Mouse (Mus musculus) hindbrain, embryonic 11.5 days (tissue): ENCODE data around the gene Camk1d. TPM values are rescaled to one million over a fixed set of nuclear protein-coding genes. Genes with fewer than 3 reads are reported as not detected.
"Not testable (repeated sequence)": the region's sequence is repeated elsewhere in the genome, so short reads cannot be mapped to it uniquely, and the experiment has no call there.

Experiments
- ATAC-seq: fragments of 200-750 bp; cut with Nextera tagmentation; 2 replicates; pipeline ENCODE4 v1.8.0; 2017; ENCODE audit warnings: mild to moderate bottlenecking, moderate TSS enrichment, moderate library complexity; ENCODE audit not compliant: low FRiP score
- DNase-seq: peaks from one replicate; pipeline ENCODE4 v3.0.0-alpha.2; 2015; ENCODE audit warnings: low spot score
- H3K27ac ChIP-seq: fragments of 300-500 bp; sonication (generic); 2 replicates; pipeline ENCODE4 v1.5.1; 2014; ENCODE audit warnings: mild to moderate bottlenecking, low read depth, low read length
- H3K27me3 ChIP-seq: fragments of 300-500 bp; sonication (generic); 2 replicates; pipeline ENCODE4 v1.6.1; 2014; ENCODE audit warnings: mild to moderate bottlenecking, low read length, moderate library complexity, mixed read lengths; ENCODE audit not compliant: control insufficient read depth, insufficient read depth
- H3K36me3 ChIP-seq: fragments of 300-500 bp; sonication (generic); 2 replicates; pipeline ENCODE4 v1.6.1; 2014; ENCODE audit warnings: mild to moderate bottlenecking, low read length, moderate library complexity, mixed read lengths; ENCODE audit not compliant: control insufficient read depth, insufficient read depth
- H3K4me1 ChIP-seq: fragments of 300-500 bp; sonication (generic); replicated peaks from 2 replicates; pipeline ENCODE4 v1.6.1; 2014; ENCODE audit warnings: low read length, mixed read lengths; ENCODE audit not compliant: control insufficient read depth, insufficient read depth
- H3K4me2 ChIP-seq: fragments of 300-500 bp; sonication (generic); replicated peaks from 2 replicates; pipeline ENCODE4 v1.6.1; 2014; ENCODE audit warnings: mild to moderate bottlenecking, low read depth, low read length
- H3K4me3 ChIP-seq: fragments of 300-500 bp; sonication (generic); 2 replicates; pipeline ENCODE4 v1.5.1; 2014; ENCODE audit warnings: low read depth, low read length
- H3K9ac ChIP-seq: fragments of 300-500 bp; sonication (generic); 2 replicates; pipeline ENCODE4 v1.6.1; 2014; ENCODE audit warnings: low read depth, low read length
- H3K9me3 ChIP-seq: fragments of 300-500 bp; sonication (generic); 2 replicates; pipeline ENCODE4 v1.6.1; 2016; ENCODE audit warnings: low read length; ENCODE audit not compliant: control insufficient read depth
- WGBS: fragments of 180-500 bp; shearing (Covaris S2); extraction: QIAGEN DNeasy Blood & Tissue Kit; methylation state at CpG from one replicate; pipeline ENCODE4 v1.1.7; 2014; 5-methylcytosine and 5-hydroxymethylcytosine counted together
- polyA plus RNA-seq: library from polyadenylated mRNA; unstranded; fragments of >200 nt; fragmentation: Nextera tagmentation; extraction: Ambion mirVana; gene quantifications from 2 replicates; pipeline ENCODE4 v1.2.1, GENCODE M21; 2014

The Camk1d gene
- polyA plus RNA-seq, 1 experiment from 2014 or later = 2.7 TPM

- no peaks in the 10 kb centered on the region for H3K36me3 ChIP-seq
- H3K9ac ChIP-seq = no peak overlapping the region
- H3K4me2 ChIP-seq = no peak overlapping the region
- no peaks in the 10 kb centered on the region for H3K9me3 ChIP-seq
- WGBS = 72% methylated on average over 7 of the region's 7 CpGs
- no peaks in the 10 kb centered on the region for H3K27me3 ChIP-seq
- no peak for ATAC-seq
- no peaks in the 10 kb centered on the region for H3K4me1 ChIP-seq
- no peak for DNase-seq
- H3K27ac ChIP-seq = no peak overlapping the region
- no peak overlapping the region for H3K4me3 ChIP-seq
Measured at GRCm38 (mm10) chr2:5380973-5381372, 333.3 kb downstream of the Camk1d start.

DNA sequence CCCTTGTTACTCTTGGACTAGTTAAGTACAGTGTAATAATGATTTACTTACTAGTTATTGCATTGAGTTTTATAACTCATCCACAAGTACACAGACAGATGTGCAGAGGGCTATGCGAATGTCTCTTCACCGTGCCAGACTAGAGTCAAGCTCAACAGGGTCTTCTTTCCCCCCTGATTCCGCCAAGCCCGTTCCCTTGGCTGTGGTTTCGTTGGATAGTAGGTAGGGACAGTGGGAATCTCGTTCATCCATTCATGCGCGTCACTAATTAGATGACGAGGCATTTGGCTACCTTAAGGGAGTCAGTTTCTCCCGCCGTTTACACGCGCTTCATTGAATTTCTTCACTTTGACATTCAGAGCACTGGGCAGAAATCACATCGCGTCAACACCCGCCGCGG is 335.4 kb downstream of the Camk1d start:
- ATAC-seq, H3K9ac ChIP-seq, H3K27me3 ChIP-seq, H3K27ac ChIP-seq, H3K36me3 ChIP-seq, H3K4me2 ChIP-seq, H3K9me3 ChIP-seq, H3K4me3 ChIP-seq, H3K4me1 ChIP-seq: not testable (repeated sequence)
- WGBS = 59% methylated on average over 18 of the region's 18 CpGs
- peak; percentile 25 for DNase-seq

GRCm38 (mm10) chr2:5378066-5378672 is 336.1 kb downstream of the Camk1d start:
- H3K27ac ChIP-seq = 0 out of 2 replicates have a peak overlapping the region, but pooled peaks have one; percentile 6
- no peak overlapping the region for H3K4me2 ChIP-seq
- H3K27me3 ChIP-seq = no peaks in the 10 kb centered on the region
- no peaks in the 10 kb centered on the region for H3K36me3 ChIP-seq
- H3K4me3 ChIP-seq = no peak overlapping the region
- H3K9ac ChIP-seq = no peak overlapping the region
- H3K9me3 ChIP-seq = no peaks in the 10 kb centered on the region
- 74% methylated on average over 6 of the region's 6 CpGs for WGBS
- DNase-seq = no peak
- ATAC-seq = no peak
- H3K4me1 ChIP-seq = no peaks in the 10 kb centered on the region

GRCm38 (mm10) chr2:5372886-5373429 is 341.4 kb downstream of the Camk1d start:
- Histone ChIP-seq H3K9ac (no peak overlapping the region), H3K4me1 (no peaks in the 10 kb centered on the region), H3K4me3 (no peak overlapping the region), H3K36me3 (no peaks in the 10 kb centered on the region), H3K27ac (no peak overlapping the region), H3K9me3 (no peaks in the 10 kb centered on the region), H3K4me2 (no peak overlapping the region), H3K27me3 (no peaks in the 10 kb centered on the region)
- no peak for ATAC-seq
- DNase-seq = no peak
- 41% methylated on average over 6 of the region's 6 CpGs for WGBS

DNA sequence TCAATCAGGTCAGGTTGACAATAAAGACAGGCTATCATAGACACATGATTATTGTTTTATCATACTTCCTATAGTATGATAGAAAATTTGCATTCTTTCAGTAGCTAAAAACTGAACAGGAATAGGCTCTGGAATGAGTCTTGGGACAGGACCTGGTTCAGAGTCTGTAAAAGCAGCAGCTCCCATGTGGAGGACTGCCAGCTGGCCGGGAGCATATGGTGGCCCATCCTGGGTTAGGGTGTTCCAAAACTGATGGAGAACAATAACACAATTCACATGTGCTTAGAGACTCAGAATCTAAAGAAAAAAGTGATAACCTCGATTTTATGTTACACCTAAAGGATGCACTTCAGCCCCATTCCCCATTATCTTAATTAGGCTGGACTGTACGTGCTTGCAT is 343.0 kb downstream of the Camk1d start:
- Histone ChIP-seq H3K4me2 (no peak overlapping the region), H3K9ac (no peak overlapping the region), H3K4me1 (no peaks in the 10 kb centered on the region), H3K9me3 (no peaks in the 10 kb centered on the region), H3K27ac (no peak overlapping the region), H3K4me3 (no peak overlapping the region), H3K27me3 (no peaks in the 10 kb centered on the region), H3K36me3 (no peaks in the 10 kb centered on the region)
- WGBS = 85% methylated on average over 3 of the region's 3 CpGs
- no peak for DNase-seq
- ATAC-seq = no peak

GRCm38 (mm10) chr2:5370591-5370990 is 343.7 kb downstream of the Camk1d start:
- Histone ChIP-seq H3K4me3 (no peak overlapping the region), H3K4me2 (no peak overlapping the region), H3K27me3 (no peaks in the 10 kb centered on the region), H3K36me3 (no peaks in the 10 kb centered on the region), H3K27ac (no peak overlapping the region), H3K4me1 (no peaks in the 10 kb centered on the region), H3K9ac (no peak overlapping the region), H3K9me3 (no peaks in the 10 kb centered on the region)
- ATAC-seq = no peak
- no peak for DNase-seq
- WGBS = 81% methylated on average over 3 of the region's 3 CpGs

DNA sequence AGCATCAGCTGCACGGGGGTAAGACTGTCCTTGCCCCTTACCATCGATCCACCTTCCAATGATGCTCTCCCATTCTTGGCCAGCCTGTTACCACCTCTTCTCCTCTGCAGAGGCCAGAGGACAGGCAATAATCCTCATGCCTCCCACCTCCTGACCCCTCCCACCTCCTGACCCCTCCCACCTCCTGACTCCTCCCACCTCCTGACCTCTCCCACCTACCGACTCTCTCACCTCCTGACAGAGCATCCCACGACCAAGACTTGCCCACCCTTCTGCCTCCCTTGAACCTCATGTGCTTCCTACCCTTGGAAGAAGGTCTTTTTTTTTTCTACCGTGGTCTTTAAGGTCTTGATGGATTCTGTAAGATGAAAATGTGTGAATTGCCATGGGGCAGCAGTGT is 350.5 kb downstream of the Camk1d start:
- H3K27me3 ChIP-seq = no peaks in the 10 kb centered on the region
- 61% methylated on average over 5 of the region's 5 CpGs for WGBS
- DNase-seq = no peak

DNA sequence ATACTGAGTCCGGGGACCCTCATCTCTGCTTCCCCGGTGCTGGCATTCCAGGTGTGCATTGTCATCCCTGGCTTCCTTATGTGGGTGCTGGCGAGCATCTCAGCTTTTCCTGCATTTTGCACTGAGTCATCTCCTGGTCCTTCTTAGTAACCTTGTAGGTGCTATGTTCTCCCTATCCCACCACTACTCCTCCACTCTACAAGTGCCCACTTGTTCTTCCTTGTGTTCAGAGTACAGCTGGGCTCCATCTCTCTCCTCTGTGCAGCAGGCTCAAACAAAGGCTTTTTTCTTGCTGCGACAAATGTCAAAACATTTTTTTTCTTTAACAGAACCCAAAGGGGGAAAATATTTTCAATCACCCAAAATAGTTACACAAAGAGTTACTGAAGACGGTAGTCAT is 356.3 kb downstream of the Camk1d start:
- Histone ChIP-seq H3K4me2 (no peak overlapping the region), H3K27me3 (no peaks in the 10 kb centered on the region), H3K36me3 (no peaks in the 10 kb centered on the region), H3K9ac (no peak overlapping the region), H3K27ac (no peak overlapping the region), H3K4me1 (no peaks in the 10 kb centered on the region), H3K9me3 (no peaks in the 10 kb centered on the region), H3K4me3 (no peak overlapping the region)
- DNase-seq (no peak), ATAC-seq (no peak)
- WGBS = 91% methylated on average over 5 of the region's 5 CpGs

More for the DNA sequence above, 350.5 kb downstream of the Camk1d start:
- Histone ChIP-seq H3K27ac (no peak overlapping the region), H3K9ac (no peak overlapping the region), H3K4me3 (no peak overlapping the region), H3K4me1 (no peaks in the 10 kb centered on the region), H3K36me3 (no peaks in the 10 kb centered on the region), H3K4me2 (no peak overlapping the region), H3K9me3 (no peaks in the 10 kb centered on the region)
- ATAC-seq = no peak

DNA sequence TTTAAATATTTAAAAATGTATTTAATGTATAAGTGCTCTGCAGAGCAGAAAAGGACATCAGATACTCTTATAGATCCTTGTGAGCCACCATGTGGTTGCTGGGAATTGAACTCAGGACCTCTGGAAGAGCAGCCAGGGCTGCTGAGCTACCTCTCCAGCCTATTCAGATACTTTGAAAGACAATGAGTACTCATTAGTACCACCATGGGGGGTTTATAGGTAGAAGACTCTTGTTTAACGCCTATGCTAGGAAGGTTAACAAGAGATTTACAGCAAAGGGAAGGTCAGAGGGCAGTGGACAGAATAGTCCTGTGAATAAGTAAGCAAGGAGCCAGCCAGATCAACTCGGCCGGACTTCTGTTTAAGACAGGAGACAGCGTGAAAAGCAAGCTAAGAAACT is 357.3 kb downstream of the Camk1d start:
- Histone ChIP-seq H3K27ac (no peak overlapping the region), H3K4me3 (no peak overlapping the region), H3K4me2 (no peak overlapping the region), H3K4me1 (no peaks in the 10 kb centered on the region), H3K36me3 (no peaks in the 10 kb centered on the region), H3K9ac (no peak overlapping the region), H3K27me3 (no peaks in the 10 kb centered on the region), H3K9me3 (no peaks in the 10 kb centered on the region)
- 49% methylated on average over 4 of the region's 4 CpGs for WGBS
- ATAC-seq = no peak
- DNase-seq = no peak
